Mouse (Mus musculus) midbrain, embryonic 10.5 days (tissue): Measurements from ENCODE around the gene Lyg2. TPM values are rescaled to one million over a fixed set of nuclear protein-coding genes. Genes with fewer than 3 reads are reported as not detected.

Experiments used
- DNase-seq: peaks from one replicate; pipeline ENCODE4 v3.0.0-alpha.2; 2017; ENCODE audit warnings: low spot score
- H3K27ac ChIP-seq: fragments of 300-500 bp; sonication (generic); replicated peaks from 2 replicates; pipeline ENCODE4 v1.5.1; 2016; ENCODE audit warnings: mild to moderate bottlenecking
- H3K27me3 ChIP-seq: fragments of 300-500 bp; sonication (generic); 2 replicates; pipeline ENCODE4 v1.6.1; 2016; ENCODE audit warnings: low read depth, mild to moderate bottlenecking; ENCODE audit not compliant: poor library complexity, severe bottlenecking
- H3K36me3 ChIP-seq: fragments of 300-500 bp; sonication (generic); 2 replicates; pipeline ENCODE4 v1.6.1; 2016; ENCODE audit warnings: mild to moderate bottlenecking, moderate library complexity
- H3K4me1 ChIP-seq: fragments of 300-500 bp; sonication (generic); 2 replicates; pipeline ENCODE4 v1.6.1; 2016
- H3K4me3 ChIP-seq: fragments of 300-500 bp; sonication (generic); 2 replicates; pipeline ENCODE4 v1.5.1; 2016; ENCODE audit warnings: mild to moderate bottlenecking, moderate library complexity
- H3K9me3 ChIP-seq: fragments of 300-500 bp; sonication (generic); replicated peaks from 2 replicates; pipeline ENCODE4 v1.6.1; 2016; ENCODE audit warnings: mild to moderate bottlenecking
- WGBS: fragments of 180-500 bp; shearing (Covaris S2); methylation state at CpG from one replicate; pipeline ENCODE4 v1.1.7; 2016; 5-methylcytosine and 5-hydroxymethylcytosine counted together
- polyA plus RNA-seq: library from polyadenylated mRNA; unstranded; fragments of >200 nt; fragmentation: Nextera tagmentation; extraction: Ambion mirVana; gene quantifications from 2 replicates; pipeline ENCODE4 v1.2.1, GENCODE M21; 2016

Lyg2 gene
- not detected in 2 replicates for polyA plus RNA-seq

GRCm38 (mm10) chr1:37916393-37916792 lies at the start of gene Lyg2:
Gene Lyg2 (minus strand): TSS chr1:37916493.
- Histone ChIP-seq H3K4me3 (no peak within 1 kb of the TSS), H3K27me3 (no peaks in the 10 kb centered on the region), H3K36me3 (no peaks in the 10 kb centered on the region), H3K9me3 (no peaks in the 10 kb centered on the region), H3K4me1 (no peaks in the 10 kb centered on the region), H3K27ac (no peak within 1 kb of the TSS)
- no peak for DNase-seq
- 80% methylated on average over 5 of the region's 5 CpGs for WGBS

GRCm38 (mm10) chr1:37965571-37965970 lies 49.3 kb upstream of the Lyg2 start:
- Histone ChIP-seq H3K9me3 (no peaks in the 10 kb centered on the region), H3K36me3 (no peaks in the 10 kb centered on the region), H3K4me1 (no peaks in the 10 kb centered on the region), H3K4me3 (no peak overlapping the region), H3K27ac (no peak overlapping the region), H3K27me3 (no peaks in the 10 kb centered on the region)
- 73% methylated on average over 10 of the region's 10 CpGs for WGBS
- no peak for DNase-seq

- DNase-seq: no peak
- Histone ChIP-seq H3K4me1 (peaks cover 5% of the 10 kb centered on the region; the same call in 1 of the 2 replicates), H3K36me3 (no peaks in the 10 kb centered on the region), H3K27me3 (no peaks in the 10 kb centered on the region), H3K9me3 (no peaks in the 10 kb centered on the region), H3K4me3 (no peak overlapping the region), H3K27ac (no peak overlapping the region)
- 70% methylated on average over 5 of the region's 5 CpGs for WGBS
Measured at GRCm38 (mm10) chr1:37959486-37959885, 43.2 kb upstream of the Lyg2 start.

GRCm38 (mm10) chr1:37958516-37958915 lies 42.2 kb upstream of the Lyg2 start:
- WGBS: 70% methylated on average over 2 of the region's 2 CpGs

GRCm38 (mm10) chr1:37957659-37958058 lies 41.4 kb upstream of the Lyg2 start, which contains the start of gene Lyg1:
Gene Lyg1 (minus strand): TSS chr1:37957759.
- no peak for DNase-seq
- Histone ChIP-seq H3K9me3 (no peaks in the 10 kb centered on the region), H3K4me1 (peaks cover 5% of the 10 kb centered on the region; the same call in 1 of the 2 replicates), H3K36me3 (no peaks in the 10 kb centered on the region), H3K27me3 (no peaks in the 10 kb centered on the region), H3K4me3 (no peak within 1 kb of the TSS), H3K27ac (no peak within 1 kb of the TSS)
- WGBS: 89% methylated on average over 5 of the region's 5 CpGs

More at GRCm38 (mm10) chr1:37958516-37958915, 42.2 kb upstream of the Lyg2 start:
- no peak for DNase-seq
- H3K36me3 ChIP-seq: no peaks in the 10 kb centered on the region
- H3K27me3 ChIP-seq: no peaks in the 10 kb centered on the region
- H3K4me3 ChIP-seq: no peak overlapping the region
- H3K9me3 ChIP-seq: no peaks in the 10 kb centered on the region
- H3K4me1 ChIP-seq: peaks cover 5% of the 10 kb centered on the region; the same call in 1 of the 2 replicates
- H3K27ac ChIP-seq: no peak overlapping the region

GRCm38 (mm10) chr1:37956690-37957431 lies 40.6 kb upstream of the Lyg2 start:
- Histone ChIP-seq H3K4me1 (peaks cover 5% of the 10 kb centered on the region; the same call in 1 of the 2 replicates), H3K27me3 (no peaks in the 10 kb centered on the region), H3K27ac (no peak overlapping the region), H3K4me3 (no peak overlapping the region), H3K9me3 (no peaks in the 10 kb centered on the region), H3K36me3 (no peaks in the 10 kb centered on the region)
- WGBS: 59% methylated on average over 3 of the region's 3 CpGs
- no peak for DNase-seq

- Histone ChIP-seq H3K9me3 (no peaks in the 10 kb centered on the region), H3K27me3 (no peaks in the 10 kb centered on the region), H3K36me3 (no peaks in the 10 kb centered on the region), H3K4me1 (peaks cover 5% of the 10 kb centered on the region; the same call in 1 of the 2 replicates), H3K4me3 (no peak overlapping the region), H3K27ac (no peak overlapping the region)
- DNase-seq: no peak
- 98% methylated on average over 2 of the region's 2 CpGs for WGBS
Measured at GRCm38 (mm10) chr1:37955251-37955650, 39.0 kb upstream of the Lyg2 start.

- Histone ChIP-seq H3K4me3 (no peak overlapping the region), H3K36me3 (no peaks in the 10 kb centered on the region), H3K9me3 (no peaks in the 10 kb centered on the region), H3K4me1 (peaks cover 3% of the 10 kb centered on the region; the same call in 1 of the 2 replicates), H3K27me3 (no peaks in the 10 kb centered on the region), H3K27ac (no peak overlapping the region)
- 88% methylated on average over 7 of the region's 7 CpGs for WGBS
- no peak for DNase-seq
Measured at GRCm38 (mm10) chr1:37954786-37955185, 38.5 kb upstream of the Lyg2 start.

GRCm38 (mm10) chr1:37948906-37949305 lies 32.6 kb upstream of the Lyg2 start:
- no peaks in the 10 kb centered on the region for H3K36me3 ChIP-seq
- DNase-seq: no peak
- H3K9me3 ChIP-seq: no peaks in the 10 kb centered on the region
- H3K27me3 ChIP-seq: no peaks in the 10 kb centered on the region
- H3K4me1 ChIP-seq: no peaks in the 10 kb centered on the region
- H3K27ac ChIP-seq: no peak overlapping the region
- 81% methylated on average over 2 of the region's 2 CpGs for WGBS
- H3K4me3 ChIP-seq: no peak overlapping the region

GRCm38 (mm10) chr1:37931806-37932205 lies 15.5 kb upstream of the Lyg2 start:
- no peaks in the 10 kb centered on the region for H3K36me3 ChIP-seq
- H3K4me1 ChIP-seq: no peaks in the 10 kb centered on the region
- no peak overlapping the region for H3K27ac ChIP-seq
- H3K27me3 ChIP-seq: no peaks in the 10 kb centered on the region
- 22% methylated on average over 3 of the region's 3 CpGs for WGBS
- no peak for DNase-seq
- H3K4me3 ChIP-seq: no peak overlapping the region
- H3K9me3 ChIP-seq: no peaks in the 10 kb centered on the region

GRCm38 (mm10) chr1:37925971-37926370 lies 9.7 kb upstream of the Lyg2 start:
- Histone ChIP-seq H3K27ac (no peak overlapping the region), H3K4me1 (no peaks in the 10 kb centered on the region), H3K4me3 (no peak overlapping the region), H3K27me3 (no peaks in the 10 kb centered on the region), H3K36me3 (no peaks in the 10 kb centered on the region), H3K9me3 (no peaks in the 10 kb centered on the region)
- WGBS: 80% methylated on average over 8 of the region's 8 CpGs
- DNase-seq: no peak

GRCm38 (mm10) chr1:37922536-37922935 lies 6.2 kb upstream of the Lyg2 start:
- no peak for DNase-seq
- WGBS: 72% methylated on average over 8 of the region's 8 CpGs
- H3K9me3 ChIP-seq: no peaks in the 10 kb centered on the region
- H3K36me3 ChIP-seq: no peaks in the 10 kb centered on the region
- H3K27ac ChIP-seq: no peak overlapping the region
- no peaks in the 10 kb centered on the region for H3K4me1 ChIP-seq
- H3K27me3 ChIP-seq: no peaks in the 10 kb centered on the region
- H3K4me3 ChIP-seq: no peak overlapping the region

- Histone ChIP-seq H3K27me3 (no peaks in the 10 kb centered on the region), H3K9me3 (no peaks in the 10 kb centered on the region), H3K27ac (no peak overlapping the region), H3K36me3 (no peaks in the 10 kb centered on the region), H3K4me1 (no peaks in the 10 kb centered on the region), H3K4me3 (no peak overlapping the region)
- WGBS: 87% methylated on average over 6 of the region's 6 CpGs
- no peak for DNase-seq
Measured at GRCm38 (mm10) chr1:37918096-37918495, 1.8 kb upstream of the Lyg2 start.
